Mouse (Mus musculus) left cerebral cortex, postnatal 14 days (tissue): ENCODE results near the gene Gm4791. TPM values are rescaled to one million over a fixed set of nuclear protein-coding genes. Genes with fewer than 3 reads are reported as not detected.

ENCODE experiments used
- DNase-seq, 2 experiments: peaks; one replicate each; pipeline ENCODE4 v3.0.0; 2021 to 2022; ENCODE audit warnings: low spot score in 2 of 2, mixed read lengths in 1 of 2
- intact Hi-C: fragments of 180-260 bp; cut with DNase I; formaldehyde crosslinking; loops from one replicate; pipeline ENCODE4 v1.15.1; 2025
- long read RNA-seq, 2 experiments: library from polyadenylated mRNA; stranded (forward); transcript quantifications; one replicate each; pipeline ENCODE4 v2.0.0; 2021
- total RNA-seq, 2 experiments: library from RNA; stranded (reverse); gene quantifications; 2 replicates each; pipeline ENCODE4 v1.2.3; 2021

The Gm4791 gene
- not detected for total RNA-seq
- long read RNA-seq, experiment 1, result 0 reads
- long read RNA-seq, experiment 2, result 0 reads

- no peak for DNase-seq
- intact Hi-C loops, result no loop called here
Measured at GRCm38 (mm10) chr9:46998338-46998791, at the start of gene Gm4791. Gm4791 (plus strand) TSS chr9:46998741.

GRCm38 (mm10) chr9:46956286-46956685 is 42.3 kb upstream of the Gm4791 start:
- intact Hi-C loops, result no loop called here

GRCm38 (mm10) chr9:46957420-46957950 is 41.1 kb upstream of the Gm4791 start:
- intact Hi-C loops, result no loop called here
- DNase-seq, result peak in 1 of 2 experiments; percentile 17

More at GRCm38 (mm10) chr9:46956286-46956685, 42.3 kb upstream of the Gm4791 start:
- peak; percentile 56 to 84 for DNase-seq

- peak; percentile 40 to 74 for DNase-seq
- intact Hi-C loops, result no loop called here
Measured at GRCm38 (mm10) chr9:46966028-46966427, 32.5 kb upstream of the Gm4791 start.

GRCm38 (mm10) chr9:46968970-46969369 is 29.6 kb upstream of the Gm4791 start:
- intact Hi-C loops, result no loop called here
- DNase-seq, result peak in 1 of 2 experiments; percentile 37

GRCm38 (mm10) chr9:46969406-46969805 is 29.1 kb upstream of the Gm4791 start:
- intact Hi-C loops, result no loop called here
- no peak for DNase-seq

- DNase-seq, result no peak
- intact Hi-C loops, result no loop called here
Measured at GRCm38 (mm10) chr9:46978806-46979205, 19.7 kb upstream of the Gm4791 start.

- intact Hi-C loops, result no loop called here
- DNase-seq, result no peak
Measured at GRCm38 (mm10) chr9:46980111-46980510, 18.4 kb upstream of the Gm4791 start.

- no peak for DNase-seq
- intact Hi-C loops, result no loop called here
Measured at GRCm38 (mm10) chr9:46983471-46983870, 15.1 kb upstream of the Gm4791 start.

GRCm38 (mm10) chr9:47041569-47041968 is 43.0 kb downstream of the Gm4791 start:
- no peak for DNase-seq
- intact Hi-C loops, result no loop called here
